Mouse (Mus musculus): ENCODE results near the gene Tph1. TPM values are rescaled to one million over a fixed set of nuclear protein-coding genes. Genes with fewer than 3 reads are reported as not detected.
"Not testable (repeated sequence)": the region's sequence is repeated elsewhere in the genome, so short reads cannot be mapped to it uniquely, and the experiment has no call there.

Gene Tph1
- 1 to 10 TPM in 2 of 3 experiments, not detected in 1; 1.5 to 1.7 TPM for polyA plus RNA-seq (2017; shearing (Covaris generic))

GRCm38 (mm10) chr7:46672160-46672672 lies at the start of gene Tph1:
Gene Tph1 (minus strand): TSS chr7:46672537.
- ATAC-seq, result no peak

GRCm38 (mm10) chr7:46720460-46720859 lies 48.1 kb upstream of the Tph1 start:
- ATAC-seq, result no peak

- no peak for ATAC-seq
Observed at GRCm38 (mm10) chr7:46719526-46719925, 47.2 kb upstream of the Tph1 start.

DNA sequence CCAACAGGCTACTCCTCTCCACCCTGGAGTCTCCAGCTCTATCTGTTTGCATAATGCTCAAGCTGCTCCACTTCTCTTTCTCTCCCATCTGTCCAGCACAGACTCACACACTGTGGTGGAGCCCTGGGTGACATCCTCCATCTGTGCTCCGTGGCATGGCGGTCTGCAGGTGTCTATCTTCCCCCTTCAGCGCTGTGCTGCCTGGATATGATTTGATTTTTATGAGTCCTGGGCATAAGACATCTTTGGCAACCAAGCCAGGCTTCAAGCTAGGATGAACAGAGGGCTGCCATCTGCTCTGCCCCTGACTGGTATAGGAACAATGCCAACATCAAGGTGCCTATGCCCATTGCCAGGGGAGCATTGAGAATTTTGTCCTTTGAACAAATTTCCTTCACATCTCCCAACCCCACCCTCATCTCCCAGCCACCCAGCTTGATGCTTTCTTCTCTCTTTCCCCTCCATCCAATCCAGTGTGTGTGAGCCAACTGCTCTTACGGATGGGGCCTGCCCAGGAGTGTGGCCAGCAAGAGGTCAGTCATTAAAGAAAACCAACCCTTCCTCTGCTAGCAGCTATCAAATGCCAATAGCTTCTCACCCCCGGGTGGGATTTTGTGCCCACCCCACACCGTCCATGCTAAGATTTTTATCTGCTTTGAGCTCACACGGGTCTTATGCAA lies 46.4 kb upstream of the Tph1 start:
- ATAC-seq, result no peak

DNA sequence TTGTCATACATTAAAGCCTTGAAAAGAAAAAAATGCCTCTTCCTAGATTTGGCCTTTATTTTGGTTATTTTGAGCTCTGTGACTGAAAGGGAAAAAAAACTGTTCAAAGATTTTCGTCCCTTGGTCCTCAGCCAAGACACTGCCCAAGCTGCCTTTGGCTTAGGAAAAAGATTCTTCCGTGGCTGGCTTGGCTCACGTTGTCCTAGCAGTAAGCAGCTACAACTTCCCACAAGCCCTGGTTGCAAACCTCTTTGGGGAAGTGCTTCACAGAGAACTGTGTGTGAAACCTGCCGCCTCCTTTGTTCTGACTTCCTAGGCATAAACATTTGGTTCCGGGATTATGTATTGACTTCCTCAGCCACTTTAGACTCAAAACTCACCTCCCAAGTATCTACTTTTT lies 44.6 kb upstream of the Tph1 start:
- no peak for ATAC-seq

GRCm38 (mm10) chr7:46715600-46715999 lies 43.3 kb upstream of the Tph1 start, which contains the start of gene Saa3:
Gene Saa3 (minus strand): TSS chr7:46715700.
- no peak for ATAC-seq

- ATAC-seq, result peak; percentile 47
Observed at GRCm38 (mm10) chr7:46714518-46714917, 42.2 kb upstream of the Tph1 start.

- ATAC-seq, result no peak
Observed at GRCm38 (mm10) chr7:46712250-46712649, 39.9 kb upstream of the Tph1 start.

DNA sequence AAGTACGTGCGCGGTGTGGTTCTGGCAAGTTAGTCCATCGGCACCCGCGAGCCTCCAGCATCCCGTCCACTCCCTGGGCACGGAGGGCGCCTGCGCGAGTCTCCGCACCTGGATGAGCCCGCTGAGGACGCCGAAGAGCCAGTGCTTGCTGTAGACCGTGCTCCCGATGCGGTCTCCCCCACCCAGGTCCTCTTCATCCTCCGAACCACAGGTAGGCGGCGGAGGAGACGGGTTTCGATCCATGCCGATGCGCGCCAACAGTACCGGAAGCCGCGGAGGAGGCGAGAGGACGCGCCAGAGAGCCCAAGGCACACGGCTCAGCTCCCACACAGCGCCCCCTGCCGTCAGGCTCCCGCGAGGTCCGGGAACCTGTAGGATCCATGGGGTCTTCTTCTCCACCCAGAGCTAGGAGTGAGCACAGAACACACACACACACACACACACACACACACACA lies 38.1 kb upstream of the Tph1 start, which contains the start of gene Saal1:
Saal1 (minus strand) TSS at position 291 of the 455 bp plus-strand sequence.
- peak; percentile 97 for ATAC-seq

GRCm38 (mm10) chr7:46700521-46701025 lies 28.2 kb upstream of the Tph1 start:
- no peak for ATAC-seq

DNA sequence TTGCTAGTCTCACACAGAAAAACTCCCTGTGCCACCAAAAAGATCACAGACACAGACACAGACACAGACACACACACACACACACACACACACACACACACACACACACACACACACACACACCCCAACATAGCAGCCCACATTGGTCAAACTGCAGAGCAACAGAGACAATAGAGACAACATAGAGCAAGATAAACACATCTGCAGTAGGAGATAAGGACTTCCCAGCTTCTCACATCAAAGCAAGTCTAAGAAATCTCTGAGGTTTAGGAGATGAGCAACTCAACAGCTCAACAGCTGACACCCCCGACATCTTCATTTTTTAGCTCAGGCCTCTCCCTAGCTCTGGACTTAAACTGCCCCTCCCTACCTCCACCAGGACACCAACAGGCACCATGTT lies 24.4 kb upstream of the Tph1 start:
- no peak for ATAC-seq

- ATAC-seq, result no peak
Observed at GRCm38 (mm10) chr7:46686827-46687226, 14.5 kb upstream of the Tph1 start.

DNA sequence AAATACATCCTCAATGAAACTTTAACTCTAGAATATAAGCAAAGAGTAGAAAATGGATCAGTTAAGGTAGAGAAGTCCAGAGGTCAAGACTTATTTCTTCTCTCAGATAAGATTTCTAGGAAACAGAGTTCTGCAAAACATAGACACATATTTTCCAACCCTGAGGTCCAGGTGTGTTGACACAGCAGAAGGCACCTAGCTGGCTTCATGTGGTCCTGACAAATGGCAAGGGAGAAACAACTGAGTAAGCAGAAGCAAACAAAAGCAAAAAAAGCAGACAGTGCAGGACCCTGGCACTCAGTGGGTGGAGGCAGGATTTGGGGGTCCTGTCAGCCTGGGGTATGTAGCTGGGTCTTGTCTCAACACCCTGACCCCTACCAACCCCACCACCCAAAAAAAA lies 8.4 kb upstream of the Tph1 start:
- ATAC-seq, result no peak

DNA sequence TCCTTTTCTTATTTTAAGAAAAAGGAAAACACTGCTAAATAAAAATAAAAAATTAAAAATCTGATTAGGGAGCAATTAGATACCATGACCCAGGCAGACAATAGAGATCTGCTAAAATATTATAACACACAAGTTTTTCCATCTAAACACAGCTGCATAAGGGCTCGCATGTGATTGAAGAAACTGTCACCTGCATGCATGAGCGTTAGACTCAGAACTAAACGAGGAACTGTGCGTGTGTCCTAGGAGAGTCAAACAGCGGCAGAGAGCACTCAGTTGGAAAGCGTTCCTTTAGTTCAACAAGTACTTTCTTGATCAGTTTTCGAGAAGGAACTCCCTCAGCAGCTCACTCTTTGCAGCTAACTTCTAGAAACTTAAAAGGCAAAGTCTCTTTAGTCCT lies 6.7 kb upstream of the Tph1 start:
- not testable (repeated sequence) for ATAC-seq

DNA sequence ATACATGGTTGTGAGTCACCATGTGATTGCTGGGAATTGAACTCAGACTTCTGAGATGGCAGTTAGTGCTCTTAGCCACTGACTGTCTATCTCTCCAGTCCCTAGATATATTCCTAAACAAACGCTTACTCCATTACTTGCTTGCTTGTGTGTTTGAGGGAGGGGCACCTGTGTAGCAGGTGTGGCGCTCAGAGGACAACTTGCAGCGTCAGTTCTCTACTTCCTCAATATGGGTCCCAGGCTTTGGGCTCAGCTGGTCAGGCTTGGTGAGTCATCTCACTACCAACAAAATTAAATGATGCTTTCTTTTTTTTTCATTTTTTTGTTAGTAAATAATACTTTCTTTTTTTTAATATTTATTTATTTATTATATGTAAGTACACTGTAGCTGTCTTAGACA lies 6.1 kb upstream of the Tph1 start:
- no peak for ATAC-seq

DNA sequence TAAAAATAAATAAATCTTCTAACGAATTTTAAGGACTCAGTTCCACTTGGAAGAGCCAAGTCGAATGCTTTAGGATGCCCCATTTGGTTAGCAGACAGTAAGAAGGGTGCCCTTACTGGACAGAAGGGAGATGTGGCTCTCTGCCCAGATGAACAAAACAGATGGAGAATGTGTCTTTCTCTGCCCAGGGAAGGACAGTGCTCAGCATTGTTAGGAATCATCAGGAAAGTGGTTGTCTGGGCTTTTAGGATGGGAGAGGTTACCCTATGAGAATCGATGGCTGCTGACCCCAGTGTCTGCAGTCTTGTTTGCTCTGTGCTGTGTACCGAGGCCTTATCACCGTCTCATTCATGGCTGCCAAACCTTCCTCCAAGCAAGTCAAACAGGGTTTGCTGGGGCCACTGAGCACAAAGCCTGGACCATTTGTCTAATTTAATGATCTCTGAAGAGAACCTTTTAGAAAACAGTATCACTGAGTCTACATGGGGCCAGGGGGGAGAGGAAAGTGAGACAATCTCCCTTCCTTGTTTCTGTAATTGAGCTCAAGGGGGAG lies 4.5 kb upstream of the Tph1 start:
- no peak for ATAC-seq

DNA sequence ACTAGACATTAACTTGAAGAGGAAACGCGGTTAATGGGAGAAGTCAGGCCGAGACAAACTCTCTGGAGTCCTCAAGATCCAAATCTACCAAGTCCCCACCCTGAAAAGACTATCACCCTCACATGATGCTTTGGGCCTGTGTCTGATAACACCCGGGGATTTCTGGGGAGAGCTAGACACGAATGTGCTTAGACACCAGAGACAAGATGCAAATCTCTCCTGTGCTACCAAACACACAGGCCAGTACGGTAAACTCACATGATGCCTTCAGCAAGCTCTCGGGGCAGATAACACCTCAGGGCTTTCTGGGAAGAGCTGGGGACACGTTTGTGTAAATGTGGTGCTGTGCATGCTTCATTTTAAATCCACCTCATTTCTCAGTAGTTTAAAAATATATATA lies 3.5 kb upstream of the Tph1 start:
- ATAC-seq, result no peak

- ATAC-seq, result no peak
Observed at GRCm38 (mm10) chr7:46675061-46675460, 2.7 kb upstream of the Tph1 start.

GRCm38 (mm10) chr7:46667256-46667655 lies 5.1 kb downstream of the Tph1 start:
- ATAC-seq, result no peak

DNA sequence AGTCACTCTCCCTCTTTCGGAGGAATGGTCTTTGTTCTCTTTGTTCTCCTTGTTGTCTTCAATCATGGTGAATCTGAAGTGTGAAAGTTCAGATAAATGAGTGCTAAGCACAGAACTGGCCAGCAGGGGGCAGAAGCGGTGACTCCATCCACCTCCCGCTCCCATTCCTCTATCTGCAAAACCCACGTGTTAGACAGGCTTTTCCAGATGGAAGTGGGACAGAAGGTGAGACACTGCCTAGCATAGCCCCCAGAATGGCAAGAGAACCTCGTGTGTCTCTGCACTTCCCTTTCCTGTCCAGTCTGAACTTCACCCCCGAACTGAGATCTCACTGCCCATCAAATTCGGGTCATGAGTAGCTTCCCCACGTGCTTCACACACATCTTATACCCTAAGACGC lies 7.1 kb downstream of the Tph1 start:
- ATAC-seq, result no peak

GRCm38 (mm10) chr7:46661591-46662090 lies 10.7 kb downstream of the Tph1 start:
- ATAC-seq, result no peak

GRCm38 (mm10) chr7:46652279-46652678 lies 20.1 kb downstream of the Tph1 start:
- ATAC-seq, result no peak

GRCm38 (mm10) chr7:46650231-46650630 lies 22.1 kb downstream of the Tph1 start:
- ATAC-seq, result not testable (repeated sequence)

Measured in inflammation-experienced regulatory T-cells, adult 6 months (primary cell).